Mouse (Mus musculus) limb, embryonic 15.5 days (tissue): ENCODE results near the gene Mgll. TPM values are rescaled to one million over a fixed set of nuclear protein-coding genes. Genes with fewer than 3 reads are reported as not detected.
A peak's percentile ranks its signal among the peaks of the same experiment; 100 is the strongest.

ENCODE experiments used
- ATAC-seq: fragments of 200-750 bp; cut with Nextera tagmentation; 2 replicates; pipeline ENCODE4 v1.8.0; 2017; ENCODE audit warnings: low read depth, moderate TSS enrichment; ENCODE audit not compliant: insufficient number of reproducible peaks, low FRiP score, low TSS enrichment
- H3K27ac ChIP-seq: fragments of 300-500 bp; sonication (generic); 2 replicates; pipeline ENCODE4 v1.5.1; 2015; ENCODE audit warnings: moderate library complexity, mild to moderate bottlenecking, inconsistent platforms
- H3K27me3 ChIP-seq: fragments of 300-500 bp; sonication (generic); 2 replicates; pipeline ENCODE4 v1.6.1; 2015; ENCODE audit warnings: inconsistent platforms
- H3K36me3 ChIP-seq: fragments of 300-500 bp; sonication (generic); 2 replicates; pipeline ENCODE4 v1.6.1; 2015; ENCODE audit warnings: inconsistent platforms
- H3K4me1 ChIP-seq: fragments of 300-500 bp; sonication (generic); 2 replicates; pipeline ENCODE4 v1.6.1; 2015; ENCODE audit warnings: inconsistent platforms
- H3K4me2 ChIP-seq: fragments of 300-500 bp; sonication (generic); 2 replicates; pipeline ENCODE4 v1.6.1; 2015; ENCODE audit warnings: mild to moderate bottlenecking, inconsistent platforms
- H3K4me3 ChIP-seq: fragments of 300-500 bp; sonication (generic); 2 replicates; pipeline ENCODE4 v1.5.1; 2015; ENCODE audit warnings: mild to moderate bottlenecking, inconsistent platforms
- H3K9ac ChIP-seq: fragments of 300-500 bp; sonication (generic); 2 replicates; pipeline ENCODE4 v1.6.1; 2015; ENCODE audit warnings: inconsistent platforms
- H3K9me3 ChIP-seq: fragments of 300-500 bp; sonication (generic); 2 replicates; pipeline ENCODE4 v1.6.1; 2016; ENCODE audit warnings: inconsistent platforms
- WGBS: fragments of 180-500 bp; shearing (Covaris S2); methylation state at CpG from one replicate; pipeline ENCODE4 v1.1.7; 2015; 5-methylcytosine and 5-hydroxymethylcytosine counted together
- polyA plus RNA-seq: library from polyadenylated mRNA; unstranded; fragments of >200 nt; fragmentation: Nextera tagmentation; extraction: Ambion mirVana; gene quantifications from 2 replicates; pipeline ENCODE4 v1.2.1, GENCODE M21; 2015

Mgll gene
- polyA plus RNA-seq, 1 experiment from 2014 or later = 21.9 TPM

GRCm38 (mm10) chr6:88815036-88815435 lies 90.8 kb downstream of the Mgll start:
- no peak overlapping the region for H3K4me2 ChIP-seq
- no peak overlapping the region for H3K27ac ChIP-seq
- ATAC-seq = no peak
- no peaks in the 10 kb centered on the region for H3K27me3 ChIP-seq
- WGBS = 84% methylated on average over 3 of the region's 3 CpGs
- H3K9ac ChIP-seq = no peak overlapping the region
- no peak overlapping the region for H3K4me3 ChIP-seq
- H3K36me3 ChIP-seq = no peaks in the 10 kb centered on the region
- no peaks in the 10 kb centered on the region for H3K9me3 ChIP-seq
- peaks cover 5% of the 10 kb centered on the region for H3K4me1 ChIP-seq

GRCm38 (mm10) chr6:88815489-88815888 lies 91.3 kb downstream of the Mgll start:
- Histone ChIP-seq H3K4me2 (no peak overlapping the region), H3K27ac (no peak overlapping the region), H3K4me1 (peaks cover 5% of the 10 kb centered on the region), H3K36me3 (no peaks in the 10 kb centered on the region), H3K9me3 (no peaks in the 10 kb centered on the region), H3K9ac (no peak overlapping the region), H3K4me3 (no peak overlapping the region), H3K27me3 (no peaks in the 10 kb centered on the region)
- WGBS = 84% methylated on average over 3 of the region's 3 CpGs
- no peak for ATAC-seq

DNA sequence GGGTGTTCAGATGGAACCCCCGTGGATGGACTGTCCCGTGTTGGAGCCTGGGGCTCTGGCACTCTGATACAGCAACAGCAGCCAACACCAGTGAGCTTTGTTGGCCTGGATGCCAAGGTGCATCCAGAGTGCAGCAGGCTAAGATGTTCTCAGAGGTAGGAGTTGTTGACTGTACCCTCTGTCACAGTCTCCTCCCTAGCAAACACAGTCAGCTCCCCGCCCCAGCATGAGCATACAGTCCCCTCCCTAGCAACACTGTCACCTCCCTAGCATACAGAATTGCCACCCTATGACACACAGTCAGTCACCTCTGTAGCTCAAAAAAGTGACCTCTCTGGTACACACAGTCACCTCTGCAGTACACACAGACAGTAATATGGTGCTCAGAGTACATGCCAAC lies 92.7 kb downstream of the Mgll start:
- Histone ChIP-seq H3K4me2 (no peak overlapping the region), H3K4me3 (no peak overlapping the region), H3K9me3 (no peaks in the 10 kb centered on the region), H3K36me3 (no peaks in the 10 kb centered on the region), H3K9ac (no peak overlapping the region), H3K27me3 (no peaks in the 10 kb centered on the region), H3K4me1 (peaks cover 7% of the 10 kb centered on the region), H3K27ac (no peak overlapping the region)
- 77% methylated on average over 3 of the region's 3 CpGs for WGBS
- ATAC-seq = no peak

DNA sequence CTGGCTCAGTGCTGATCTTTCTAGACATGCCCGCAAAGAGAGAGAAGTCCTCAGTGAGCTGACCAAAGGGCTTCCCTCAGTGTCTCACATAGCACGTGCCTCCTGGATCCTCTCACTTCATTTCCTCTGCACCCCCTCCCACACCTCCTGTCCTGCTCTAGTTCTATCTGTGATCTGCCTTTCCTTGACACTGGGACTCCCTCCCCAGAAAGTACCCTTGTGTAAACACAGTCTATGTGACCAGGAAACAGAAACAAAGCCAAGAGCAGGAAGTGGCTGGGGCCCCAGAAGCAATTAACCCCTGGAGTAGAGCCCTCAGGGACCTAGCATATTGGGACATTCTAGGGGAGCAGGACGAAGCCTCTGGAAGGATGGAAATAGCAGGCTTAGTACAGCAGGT lies 96.6 kb downstream of the Mgll start:
- Histone ChIP-seq H3K27ac (no peak overlapping the region), H3K9me3 (no peaks in the 10 kb centered on the region), H3K4me3 (no peak overlapping the region), H3K4me1 (0 out of 2 replicates have a peak, but pooled peaks cover 6% of the 10 kb centered on the region), H3K36me3 (no peaks in the 10 kb centered on the region), H3K4me2 (no peak overlapping the region), H3K27me3 (no peaks in the 10 kb centered on the region), H3K9ac (no peak overlapping the region)
- ATAC-seq = no peak
- WGBS = 30% methylated on average over 3 of the region's 3 CpGs

GRCm38 (mm10) chr6:88821294-88821693 lies 97.1 kb downstream of the Mgll start:
- no peak overlapping the region for H3K4me3 ChIP-seq
- no peaks in the 10 kb centered on the region for H3K9me3 ChIP-seq
- 0 out of 2 replicates have a peak, but pooled peaks cover 6% of the 10 kb centered on the region for H3K4me1 ChIP-seq
- no peak for ATAC-seq
- H3K4me2 ChIP-seq = no peak overlapping the region
- no peak overlapping the region for H3K9ac ChIP-seq
- no peaks in the 10 kb centered on the region for H3K27me3 ChIP-seq
- no peak overlapping the region for H3K27ac ChIP-seq
- no peaks in the 10 kb centered on the region for H3K36me3 ChIP-seq
- WGBS = 92% methylated on average over 6 of the region's 6 CpGs

DNA sequence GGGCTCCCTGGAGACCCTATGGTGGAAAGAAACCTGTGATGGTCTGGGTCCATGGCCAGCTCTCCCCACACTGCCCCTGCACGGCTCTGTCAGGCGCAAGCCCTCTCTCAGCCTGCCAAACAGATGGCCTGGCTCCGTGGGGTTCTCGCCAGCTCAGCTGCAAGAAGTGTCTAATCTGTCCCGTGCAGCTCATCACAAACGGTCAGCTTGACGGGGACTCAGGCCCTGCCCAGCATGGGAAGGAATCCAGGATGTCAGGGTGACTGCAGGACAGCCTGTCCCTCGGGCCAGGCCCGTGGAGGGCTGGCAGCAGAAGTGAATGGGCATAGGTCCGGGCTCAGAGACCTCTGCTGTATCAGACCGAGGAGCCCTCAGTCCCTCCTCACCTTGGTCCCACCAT lies 97.7 kb downstream of the Mgll start:
- H3K4me1 ChIP-seq = peaks cover 11% of the 10 kb centered on the region
- no peak overlapping the region for H3K9ac ChIP-seq
- no peak overlapping the region for H3K4me3 ChIP-seq
- H3K36me3 ChIP-seq = no peaks in the 10 kb centered on the region
- H3K9me3 ChIP-seq = no peaks in the 10 kb centered on the region
- ATAC-seq = no peak
- H3K4me2 ChIP-seq = no peak overlapping the region
- no peak overlapping the region for H3K27ac ChIP-seq
- 69% methylated on average over 11 of the region's 11 CpGs for WGBS
- H3K27me3 ChIP-seq = no peaks in the 10 kb centered on the region

DNA sequence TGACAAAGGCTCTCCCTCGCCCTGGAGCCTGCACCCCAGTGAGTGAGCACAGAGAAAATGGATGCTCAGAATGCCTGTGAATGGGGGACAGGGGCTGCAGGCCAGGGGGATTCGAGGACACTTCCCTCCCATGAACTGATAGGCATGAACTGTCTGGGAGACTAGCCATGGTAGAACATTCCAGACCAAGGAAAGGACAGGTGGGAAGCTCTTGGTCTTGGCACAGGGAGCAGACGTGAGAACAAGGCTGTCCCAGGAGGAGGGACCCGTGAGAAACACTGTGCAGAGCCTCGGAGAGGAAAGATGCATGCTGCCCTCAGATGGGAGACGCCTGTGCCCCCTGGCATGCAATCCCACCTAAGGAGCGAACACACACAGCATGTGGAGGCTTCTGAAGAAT lies 100.0 kb downstream of the Mgll start:
- no peak for ATAC-seq
- Histone ChIP-seq H3K4me3 (no peak overlapping the region), H3K9ac (no peak overlapping the region), H3K27ac (no peak overlapping the region), H3K9me3 (no peaks in the 10 kb centered on the region), H3K4me2 (no peak overlapping the region), H3K27me3 (no peaks in the 10 kb centered on the region), H3K4me1 (peaks cover 21% of the 10 kb centered on the region), H3K36me3 (no peaks in the 10 kb centered on the region)
- 58% methylated on average over 7 of the region's 7 CpGs for WGBS

DNA sequence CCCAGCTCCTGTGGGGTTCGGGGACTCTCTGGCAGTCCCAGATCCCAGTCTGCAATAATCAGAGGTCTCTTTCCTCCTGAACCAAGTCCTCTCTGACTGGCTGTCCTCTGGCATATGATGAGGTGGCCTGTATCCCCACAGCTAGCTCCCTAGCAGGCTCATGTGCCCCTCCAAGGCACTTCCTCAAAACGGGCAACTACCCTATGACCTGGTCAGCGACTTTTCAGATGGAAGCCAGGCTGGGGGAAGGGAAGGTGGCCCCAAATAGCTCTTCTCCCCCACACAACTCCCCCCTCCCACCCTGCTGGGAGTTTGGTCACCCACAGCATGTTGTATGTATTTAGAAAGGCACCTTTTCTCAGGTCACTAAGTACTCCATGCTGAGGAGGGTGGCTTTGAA lies 101.9 kb downstream of the Mgll start:
- no peaks in the 10 kb centered on the region for H3K36me3 ChIP-seq
- 38% methylated on average over 3 of the region's 3 CpGs for WGBS
- H3K4me1 ChIP-seq = peaks cover 19% of the 10 kb centered on the region
- no peak overlapping the region for H3K27ac ChIP-seq
- ATAC-seq = no peak
- H3K27me3 ChIP-seq = no peaks in the 10 kb centered on the region
- H3K9me3 ChIP-seq = no peaks in the 10 kb centered on the region
- H3K4me2 ChIP-seq = no peak overlapping the region
- H3K9ac ChIP-seq = no peak overlapping the region
- no peak overlapping the region for H3K4me3 ChIP-seq

- peaks cover 21% of the 10 kb centered on the region for H3K4me1 ChIP-seq
- no peaks in the 10 kb centered on the region for H3K9me3 ChIP-seq
- H3K27ac ChIP-seq = no peak overlapping the region
- H3K4me3 ChIP-seq = no peak overlapping the region
- no peak overlapping the region for H3K4me2 ChIP-seq
- 0 out of 2 replicates have a peak, but pooled peaks have one; percentile 35 for ATAC-seq
- no peak overlapping the region for H3K9ac ChIP-seq
- no peaks in the 10 kb centered on the region for H3K36me3 ChIP-seq
- 22% methylated on average over 6 of the region's 6 CpGs for WGBS
- H3K27me3 ChIP-seq = no peaks in the 10 kb centered on the region
Observed at GRCm38 (mm10) chr6:88826545-88826944, 102.3 kb downstream of the Mgll start.

GRCm38 (mm10) chr6:88826965-88827364 lies 102.8 kb downstream of the Mgll start:
- no peak for ATAC-seq
- WGBS = 59% methylated on average over 3 of the region's 3 CpGs
- Histone ChIP-seq H3K4me2 (no peak overlapping the region), H3K9me3 (no peaks in the 10 kb centered on the region), H3K9ac (no peak overlapping the region), H3K4me3 (no peak overlapping the region), H3K27me3 (no peaks in the 10 kb centered on the region), H3K27ac (no peak overlapping the region), H3K36me3 (no peaks in the 10 kb centered on the region), H3K4me1 (peaks cover 21% of the 10 kb centered on the region)

GRCm38 (mm10) chr6:88827395-88828205 lies 103.4 kb downstream of the Mgll start:
- ATAC-seq = no peak
- no peaks in the 10 kb centered on the region for H3K9me3 ChIP-seq
- H3K4me1 ChIP-seq = peaks cover 21% of the 10 kb centered on the region
- no peak overlapping the region for H3K4me2 ChIP-seq
- H3K9ac ChIP-seq = no peak overlapping the region
- no peaks in the 10 kb centered on the region for H3K36me3 ChIP-seq
- no peak overlapping the region; the same call in 1 of the 2 replicates for H3K27ac ChIP-seq
- no peak overlapping the region for H3K4me3 ChIP-seq
- 62% methylated on average over 13 of the region's 13 CpGs for WGBS
- no peaks in the 10 kb centered on the region for H3K27me3 ChIP-seq

DNA sequence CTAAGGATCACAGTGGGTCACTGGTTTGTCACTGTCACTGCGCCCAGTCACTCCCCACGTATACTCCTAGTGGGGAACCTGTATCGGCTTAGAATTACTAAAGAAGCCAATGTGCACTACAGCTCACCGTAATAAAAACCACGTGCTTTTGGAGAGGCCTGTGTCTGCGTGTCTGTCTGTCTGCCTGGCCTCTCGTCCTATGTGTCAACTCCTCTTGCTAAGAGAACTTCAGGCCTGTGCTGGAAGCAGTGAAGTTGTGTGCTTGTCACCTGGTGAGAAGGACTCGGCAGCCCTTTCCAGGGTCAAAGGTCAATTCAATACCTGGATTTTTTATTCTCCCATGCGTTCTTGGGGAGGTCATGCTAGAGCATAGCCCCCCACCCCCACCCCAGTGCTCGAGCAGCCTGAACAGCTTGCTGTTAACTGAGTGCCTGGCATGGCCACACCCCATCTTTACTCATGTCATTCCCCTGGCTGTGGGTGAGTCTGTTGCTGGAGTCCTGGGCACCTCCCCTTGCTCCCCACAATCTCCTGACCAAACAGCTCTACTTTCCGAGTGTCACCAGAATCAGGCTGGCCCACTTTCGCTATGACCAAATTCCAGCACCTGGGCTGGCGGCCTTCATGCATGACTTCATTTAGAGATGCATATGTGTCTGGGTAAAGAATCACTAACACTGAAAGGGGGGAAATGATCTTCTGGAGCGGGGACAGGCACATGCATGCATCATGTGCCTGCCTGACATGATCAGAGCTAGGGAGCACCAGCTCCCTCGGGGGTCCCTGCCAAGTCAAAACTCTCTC lies 104.2 kb downstream of the Mgll start:
- ATAC-seq = no peak
- H3K27ac ChIP-seq = no peak overlapping the region
- H3K27me3 ChIP-seq = no peaks in the 10 kb centered on the region
- peaks cover 21% of the 10 kb centered on the region for H3K4me1 ChIP-seq
- H3K4me2 ChIP-seq = no peak overlapping the region
- WGBS = 63% methylated on average over 15 of the region's 15 CpGs
- H3K36me3 ChIP-seq = no peaks in the 10 kb centered on the region
- no peak overlapping the region for H3K4me3 ChIP-seq
- no peak overlapping the region for H3K9ac ChIP-seq
- no peaks in the 10 kb centered on the region for H3K9me3 ChIP-seq
